Mouse (Mus musculus) kidney, embryonic 15.5 days (tissue): ENCODE results near the gene Zbtb9. TPM values are rescaled to one million over a fixed set of nuclear protein-coding genes. Genes with fewer than 3 reads are reported as not detected.
A peak's percentile ranks its signal among the peaks of the same experiment; 100 is the strongest.
"Not testable (repeated sequence)": the region's sequence is repeated elsewhere in the genome, so short reads cannot be mapped to it uniquely, and the experiment has no call there.

Source experiments
- ATAC-seq: fragments of 200-750 bp; cut with Nextera tagmentation; replicated peaks from 2 replicates; pipeline ENCODE4 v1.8.0; 2017; ENCODE audit warnings: moderate TSS enrichment; ENCODE audit not compliant: low FRiP score
- H3K27ac ChIP-seq: fragments of 300-500 bp; sonication (generic); 2 replicates; pipeline ENCODE4 v1.5.1; 2015; ENCODE audit warnings: mild to moderate bottlenecking, inconsistent platforms
- H3K27me3 ChIP-seq: fragments of 300-500 bp; sonication (generic); 2 replicates; pipeline ENCODE4 v1.6.1; 2015; ENCODE audit warnings: inconsistent platforms
- H3K36me3 ChIP-seq: fragments of 300-500 bp; sonication (generic); 2 replicates; pipeline ENCODE4 v1.6.1; 2015; ENCODE audit warnings: inconsistent platforms
- H3K4me1 ChIP-seq: fragments of 300-500 bp; sonication (generic); 2 replicates; pipeline ENCODE4 v1.6.1; 2015; ENCODE audit warnings: inconsistent platforms
- H3K4me2 ChIP-seq: fragments of 300-500 bp; sonication (generic); 2 replicates; pipeline ENCODE4 v1.6.1; 2015; ENCODE audit warnings: moderate library complexity, mild to moderate bottlenecking, inconsistent platforms
- H3K4me3 ChIP-seq: fragments of 300-500 bp; sonication (generic); replicated peaks from 2 replicates; pipeline ENCODE4 v1.5.1; 2015; ENCODE audit warnings: mild to moderate bottlenecking, inconsistent platforms
- H3K9ac ChIP-seq: fragments of 300-500 bp; sonication (generic); 2 replicates; pipeline ENCODE4 v1.6.1; 2015; ENCODE audit warnings: mild to moderate bottlenecking, inconsistent platforms
- H3K9me3 ChIP-seq: fragments of 300-500 bp; sonication (generic); replicated peaks from 2 replicates; pipeline ENCODE4 v1.6.1; 2016; ENCODE audit warnings: inconsistent platforms
- WGBS: fragments of 180-500 bp; shearing (Covaris S2); methylation state at CpG from one replicate; pipeline ENCODE4 v1.1.7; 2015; ENCODE audit warnings: mixed read lengths; 5-methylcytosine and 5-hydroxymethylcytosine counted together
- polyA plus RNA-seq: library from polyadenylated mRNA; unstranded; fragments of >200 nt; fragmentation: Nextera tagmentation; extraction: Ambion mirVana; gene quantifications from 2 replicates; pipeline ENCODE4 v1.2.1, GENCODE M21; 2015

Gene Zbtb9
- polyA plus RNA-seq, result 18.4 and 20.0 TPM in 2 replicates

GRCm38 (mm10) chr17:26972703-26973574 lies at the start of gene Zbtb9:
TSS of gene Zbtb9 (plus strand) at chr17:26973167.
- Histone ChIP-seq H3K4me2 (peak within 1 kb of the TSS; percentile 95), H3K4me3 (peak within 1 kb of the TSS; percentile 81), H3K4me1 (peaks cover 48% of the 10 kb centered on the region), H3K27me3 (no peaks in the 10 kb centered on the region), H3K36me3 (peaks cover 52% of the 10 kb centered on the region), H3K9ac (peak within 1 kb of the TSS; percentile 85), H3K9me3 (no peaks in the 10 kb centered on the region), H3K27ac (peak within 1 kb of the TSS; percentile 91)
- peak; percentile 98 for ATAC-seq
- WGBS, result under 1% methylated on average over 75 of the region's 75 CpGs

- H3K36me3 ChIP-seq, result peaks cover 74% of the 10 kb centered on the region
- not testable (repeated sequence) for H3K27me3 ChIP-seq, H3K4me1 ChIP-seq, ATAC-seq, H3K27ac ChIP-seq, H3K9ac ChIP-seq, H3K9me3 ChIP-seq, H3K4me2 ChIP-seq, H3K4me3 ChIP-seq
- 94% methylated on average over 9 of the region's 9 CpGs for WGBS
These were observed 47.6 kb upstream of the Zbtb9 start for GRCm38 (mm10) chr17:26925414-26925813.

DNA sequence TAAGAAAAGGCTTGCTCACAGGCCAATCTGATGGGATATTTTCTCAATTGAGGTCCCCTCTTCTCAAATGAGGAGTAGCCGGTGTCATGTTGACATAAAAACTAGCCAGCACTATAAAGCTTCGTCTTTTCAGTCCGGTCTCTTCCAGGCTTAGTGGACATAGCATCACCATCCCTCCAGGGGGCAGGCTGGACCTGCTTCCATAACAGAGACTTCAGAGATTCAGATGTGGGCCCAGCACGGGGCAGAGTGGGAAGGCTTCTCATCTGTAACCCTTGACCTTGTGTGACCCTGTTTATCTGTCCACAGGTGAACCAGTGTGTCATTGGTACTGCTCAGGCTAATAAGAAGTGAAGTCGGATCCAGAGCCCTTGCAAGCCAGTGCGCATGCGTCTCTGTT lies 41.2 kb upstream of the Zbtb9 start:
- not testable (repeated sequence) for H3K9me3 ChIP-seq, H3K4me2 ChIP-seq, ATAC-seq, H3K4me3 ChIP-seq, H3K9ac ChIP-seq, H3K27me3 ChIP-seq
- Histone ChIP-seq H3K4me1 (peaks cover 26% of the 10 kb centered on the region), H3K36me3 (peaks cover 63% of the 10 kb centered on the region), H3K27ac (peak overlapping the region; percentile 91; the same call in 1 of the 2 replicates)
- WGBS, result 65% methylated on average over 7 of the region's 7 CpGs

- Histone ChIP-seq H3K27ac (peak within 1 kb of the TSS; percentile 91), H3K27me3 (no peaks in the 10 kb centered on the region), H3K4me2 (peak within 1 kb of the TSS; percentile 97), H3K4me1 (peaks cover 35% of the 10 kb centered on the region), H3K36me3 (peaks cover 61% of the 10 kb centered on the region), H3K9ac (peak within 1 kb of the TSS; percentile 81), H3K4me3 (peak within 1 kb of the TSS; percentile 75), H3K9me3 (no peaks in the 10 kb centered on the region)
- whole genome bisulfite sequencing, result under 1% methylated on average over 43 of the region's 43 CpGs
- peak; percentile 86 for ATAC-seq
These were observed 40.0 kb upstream of the Zbtb9 start, which contains the start of gene Phf1 for GRCm38 (mm10) chr17:26932839-26933398. TSS of gene Phf1 (plus strand) at chr17:26933052.

DNA sequence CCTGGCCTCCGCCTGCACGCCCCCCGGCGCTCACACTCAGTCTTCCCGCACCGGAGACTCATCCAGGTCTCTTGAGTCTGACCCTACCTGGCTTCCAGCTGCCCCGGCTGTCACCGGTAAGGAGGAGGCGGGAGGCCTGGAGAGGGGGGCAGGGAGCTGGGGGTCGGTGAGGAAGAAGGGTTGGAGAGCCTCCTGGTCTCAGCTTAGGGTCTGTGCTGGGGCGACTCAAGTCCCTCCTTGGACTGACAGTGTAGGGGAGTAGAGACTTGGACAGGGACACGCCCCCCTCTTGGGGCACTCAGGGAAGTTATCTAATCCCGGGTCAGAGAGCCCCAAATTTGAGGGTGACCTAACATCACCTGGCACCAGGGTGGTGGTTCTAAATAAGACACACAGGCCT lies 39.5 kb upstream of the Zbtb9 start:
- WGBS, result 6% methylated on average over 13 of the region's 13 CpGs
- Histone ChIP-seq H3K36me3 (peaks cover 57% of the 10 kb centered on the region), H3K27ac (peak overlapping the region; percentile 91), H3K4me3 (peak overlapping the region; percentile 75), H3K9me3 (no peaks in the 10 kb centered on the region), H3K9ac (peak overlapping the region; percentile 81), H3K27me3 (no peaks in the 10 kb centered on the region), H3K4me2 (peak overlapping the region; percentile 97), H3K4me1 (peaks cover 40% of the 10 kb centered on the region)
- ATAC-seq, result peak; percentile 45

- Histone ChIP-seq H3K9me3 (no peaks in the 10 kb centered on the region), H3K4me1 (peaks cover 44% of the 10 kb centered on the region), H3K9ac (peak overlapping the region; percentile 81), H3K4me2 (peak overlapping the region; percentile 97), H3K27ac (peak overlapping the region; percentile 91; the same call in 1 of the 2 replicates), H3K36me3 (peaks cover 51% of the 10 kb centered on the region), H3K4me3 (peak overlapping the region; percentile 75), H3K27me3 (no peaks in the 10 kb centered on the region)
- WGBS, result 75% methylated on average over 16 of the region's 16 CpGs
- ATAC-seq, result no peak
These were observed 38.8 kb upstream of the Zbtb9 start for GRCm38 (mm10) chr17:26933885-26934827.

GRCm38 (mm10) chr17:26935027-26935426 lies 37.9 kb upstream of the Zbtb9 start:
- WGBS, result 89% methylated on average over 9 of the region's 9 CpGs
- Histone ChIP-seq H3K27ac (no peak overlapping the region), H3K36me3 (peaks cover 42% of the 10 kb centered on the region), H3K9ac (no peak overlapping the region), H3K4me2 (no peak overlapping the region), H3K9me3 (no peaks in the 10 kb centered on the region), H3K27me3 (no peaks in the 10 kb centered on the region), H3K4me1 (peaks cover 47% of the 10 kb centered on the region), H3K4me3 (no peak overlapping the region)
- ATAC-seq, result no peak

GRCm38 (mm10) chr17:26936453-26936852 lies 36.5 kb upstream of the Zbtb9 start:
- Histone ChIP-seq H3K4me3 (no peak overlapping the region), H3K4me1 (peaks cover 60% of the 10 kb centered on the region), H3K36me3 (peaks cover 34% of the 10 kb centered on the region), H3K9ac (no peak overlapping the region), H3K9me3 (no peaks in the 10 kb centered on the region), H3K4me2 (no peak overlapping the region), H3K27ac (no peak overlapping the region), H3K27me3 (no peaks in the 10 kb centered on the region)
- WGBS, result 84% methylated on average over 12 of the region's 12 CpGs
- ATAC-seq, result no peak

DNA sequence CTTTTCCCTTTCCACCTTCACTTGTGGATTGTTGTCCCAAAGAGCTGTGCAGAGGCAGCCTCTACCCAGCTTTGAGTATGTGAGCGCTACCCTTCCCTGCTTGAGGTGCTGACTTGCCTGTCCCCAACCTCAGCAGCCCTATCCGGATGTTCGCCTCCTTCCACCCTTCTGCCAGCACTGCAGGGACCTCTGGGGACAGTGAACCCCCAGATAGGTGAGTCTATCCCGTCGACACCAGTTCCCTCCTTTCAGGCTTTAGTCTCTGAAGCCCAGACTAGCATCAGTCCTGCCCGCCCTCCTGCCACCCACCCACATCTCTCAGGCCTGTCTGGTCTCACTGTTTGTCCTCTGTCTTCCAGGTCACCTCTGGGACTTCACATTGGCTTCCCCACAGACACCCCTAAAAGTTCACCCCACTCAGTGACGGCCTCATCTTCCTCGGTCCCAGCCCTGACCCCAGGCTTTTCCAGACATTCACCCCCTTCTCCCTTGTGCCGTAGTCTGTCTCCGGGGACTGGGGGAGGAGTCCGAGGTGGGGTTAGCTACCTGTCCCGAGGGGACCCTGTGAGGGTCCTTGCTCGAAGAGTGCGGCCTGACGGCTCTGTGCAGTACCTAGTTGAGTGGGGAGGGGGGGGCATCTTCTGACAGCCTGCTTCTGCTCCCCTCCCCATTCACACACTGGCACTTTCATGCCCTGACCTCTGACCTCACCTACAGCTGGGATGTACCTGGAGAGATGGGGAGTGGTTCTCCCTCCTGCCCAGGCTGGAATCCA lies 35.9 kb upstream of the Zbtb9 start:
- no peak overlapping the region for H3K27ac ChIP-seq
- peak overlapping the region; percentile 98 for H3K4me2 ChIP-seq
- no peak overlapping the region for H3K9ac ChIP-seq
- H3K36me3 ChIP-seq, result peaks cover 34% of the 10 kb centered on the region
- H3K4me3 ChIP-seq, result peak overlapping the region; percentile 71; the same call in 1 of the 2 replicates
- peaks cover 66% of the 10 kb centered on the region for H3K4me1 ChIP-seq
- no peak for ATAC-seq
- no peaks in the 10 kb centered on the region for H3K27me3 ChIP-seq
- no peaks in the 10 kb centered on the region for H3K9me3 ChIP-seq
- 81% methylated on average over 15 of the region's 15 CpGs for WGBS

DNA sequence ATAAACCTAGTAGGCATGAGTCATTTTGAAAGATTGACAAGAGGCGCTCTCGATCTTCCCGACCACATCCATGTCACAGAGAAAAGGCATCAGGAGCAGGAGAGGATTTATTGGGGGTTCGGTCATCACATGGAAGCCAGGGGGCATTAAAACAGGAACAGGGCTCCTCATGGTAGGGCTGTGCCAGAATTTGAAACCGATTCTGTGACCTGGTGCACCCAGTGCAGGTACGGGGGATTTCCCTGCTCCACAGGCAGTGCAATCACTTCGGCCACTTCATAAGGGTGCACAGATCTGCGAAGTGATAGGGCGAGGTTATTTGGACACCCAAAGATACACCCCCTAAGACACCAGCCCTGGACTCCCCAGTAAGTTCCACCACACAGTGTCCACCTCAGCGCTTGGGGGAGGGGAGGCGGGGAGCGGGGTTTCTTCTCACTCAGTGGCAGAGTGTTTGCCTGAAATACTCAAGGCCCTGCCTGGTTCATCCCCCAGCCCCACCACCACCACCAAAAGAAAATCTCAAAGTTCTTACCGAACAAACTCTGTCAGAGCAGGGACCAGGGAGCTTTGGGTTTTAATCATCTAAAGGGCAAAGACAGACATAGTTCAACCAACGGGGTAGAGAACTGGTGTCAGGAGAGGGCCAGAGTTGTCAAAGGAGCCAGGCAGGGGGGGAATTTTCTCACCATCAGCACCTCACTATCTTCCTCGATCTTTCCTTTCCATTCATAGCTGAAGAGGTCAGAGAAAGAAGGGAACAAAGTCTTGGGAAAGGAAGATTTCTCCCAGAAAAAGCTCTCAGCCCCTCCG lies 34.9 kb upstream of the Zbtb9 start:
- peak overlapping the region; percentile 80 for H3K9ac ChIP-seq
- WGBS, result 52% methylated on average over 16 of the region's 16 CpGs
- peaks cover 34% of the 10 kb centered on the region for H3K36me3 ChIP-seq
- no peaks in the 10 kb centered on the region for H3K27me3 ChIP-seq
- H3K27ac ChIP-seq, result peak overlapping the region; percentile 95
- peaks cover 65% of the 10 kb centered on the region for H3K4me1 ChIP-seq
- H3K9me3 ChIP-seq, result no peaks in the 10 kb centered on the region
- H3K4me3 ChIP-seq, result peak overlapping the region; percentile 71
- ATAC-seq, result no peak
- H3K4me2 ChIP-seq, result peak overlapping the region; percentile 98
